Mouse (Mus musculus): ENCODE measurements at regions not wholly inside any gene's neighbourhood (a gene's known extent, or its start where the extent isn't known, plus 50 kb on each side); places are given as distances from the start of the nearest gene placed in this dataset.

DNA sequence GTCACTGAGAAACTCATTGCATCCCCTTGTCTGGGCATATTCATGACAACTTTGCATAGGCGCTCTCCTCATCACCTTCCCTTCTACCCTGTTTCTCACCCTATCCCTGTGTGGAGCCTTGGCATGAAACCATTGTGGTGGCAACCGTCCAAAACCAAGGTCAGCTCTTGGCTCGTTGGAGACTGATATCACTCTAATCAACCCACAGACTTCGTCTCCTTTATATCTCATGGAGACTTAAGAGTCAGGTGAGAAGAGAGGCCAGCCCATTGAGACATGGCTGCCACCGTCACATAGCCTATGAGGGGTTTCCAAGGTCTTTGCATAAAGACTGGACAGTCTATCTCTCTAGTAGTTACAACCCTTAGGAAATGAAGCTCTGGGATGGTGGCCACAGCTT, 305.5 kb upstream of the Runx1 start:
- H3K27ac ChIP-seq (ENCODE audit: insufficient read depth, low read length), result no peak overlapping the region
- TF ChIP-seq EP300 (IDR thresholded peaks at IDR 0.05; ENCODE audit: insufficient read depth, low read depth, low read length), result no peak
- TF ChIP-seq CTCF (IDR thresholded peaks at IDR 0.05; ENCODE audit: low read depth, low read length), result no peak
- TF ChIP-seq POLR2A (IDR thresholded peaks at IDR 0.05; ENCODE audit: insufficient read depth, low read length), result no peak

GRCm38 (mm10) chr16:93130622-93131021, 304.7 kb upstream of the Runx1 start:
- H3K27me3 ChIP-seq (ENCODE audit: control insufficient read depth, insufficient read depth, low read length, poor library complexity, severe bottlenecking), result no peaks in the 10 kb centered on the region
- H3K9me3 ChIP-seq (replicated peaks; ENCODE audit: control insufficient read depth, insufficient read depth, low read length, poor library complexity, severe bottlenecking), result no peaks in the 10 kb centered on the region
- H3K4me1 ChIP-seq (ENCODE audit: control insufficient read depth, insufficient read depth, low read length), result no peaks in the 10 kb centered on the region
- H3K9ac ChIP-seq (ENCODE audit: low read depth, poor library complexity, severe bottlenecking), result no peak overlapping the region
- H3K36me3 ChIP-seq (ENCODE audit: control insufficient read depth, insufficient read depth, low read length, poor library complexity, severe bottlenecking), result no peaks in the 10 kb centered on the region
- no peak for TF ChIP-seq EP300 (IDR thresholded peaks at IDR 0.05; ENCODE audit: insufficient read depth, low read depth, low read length)
- no peak for TF ChIP-seq POLR2A (IDR thresholded peaks at IDR 0.05; ENCODE audit: insufficient read depth, low read length)
- TF ChIP-seq CTCF (IDR thresholded peaks at IDR 0.05; ENCODE audit: low read depth, low read length), result no peak
- no peak overlapping the region for H3K4me3 ChIP-seq (ENCODE audit: low read depth, low read length)
- no peak overlapping the region for H3K27ac ChIP-seq (ENCODE audit: insufficient read depth, low read length)

More for the DNA sequence above, 305.5 kb upstream of the Runx1 start:
- Histone ChIP-seq H3K27me3 (ENCODE audit: control insufficient read depth, insufficient read depth, low read length, poor library complexity, severe bottlenecking) (no peaks in the 10 kb centered on the region), H3K36me3 (ENCODE audit: control insufficient read depth, insufficient read depth, low read length, poor library complexity, severe bottlenecking) (no peaks in the 10 kb centered on the region), H3K4me3 (ENCODE audit: low read depth, low read length) (no peak overlapping the region), H3K4me1 (ENCODE audit: control insufficient read depth, insufficient read depth, low read length) (no peaks in the 10 kb centered on the region), H3K9ac (ENCODE audit: low read depth, poor library complexity, severe bottlenecking) (no peak overlapping the region), H3K9me3 (replicated peaks; ENCODE audit: control insufficient read depth, insufficient read depth, low read length, poor library complexity, severe bottlenecking) (no peaks in the 10 kb centered on the region)

DNA sequence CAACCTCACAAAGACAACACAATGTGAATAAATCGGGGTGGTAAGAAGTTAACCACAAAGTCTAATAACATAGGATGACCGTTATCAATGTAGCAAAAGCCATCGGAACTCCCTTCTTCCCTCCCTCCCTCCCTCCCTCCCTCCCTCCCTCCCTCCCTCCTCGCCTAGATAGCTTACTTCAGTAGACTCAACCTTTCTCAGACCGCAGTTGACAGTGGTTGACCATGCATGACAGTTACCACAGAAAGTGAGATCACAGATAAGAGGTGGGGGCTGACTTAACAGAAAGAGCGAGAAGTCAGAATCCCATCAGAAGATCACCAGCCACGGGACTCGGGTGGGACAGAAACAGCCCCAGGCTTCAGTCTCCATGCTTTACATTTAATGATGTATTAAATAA, 297.8 kb upstream of the Runx1 start:
- H3K27ac ChIP-seq (ENCODE audit: insufficient read depth, low read length), result no peak overlapping the region
- H3K4me1 ChIP-seq (ENCODE audit: control insufficient read depth, insufficient read depth, low read length), result no peaks in the 10 kb centered on the region
- H3K9ac ChIP-seq (ENCODE audit: low read depth, poor library complexity, severe bottlenecking), result no peak overlapping the region
- no peaks in the 10 kb centered on the region for H3K9me3 ChIP-seq (replicated peaks; ENCODE audit: control insufficient read depth, insufficient read depth, low read length, poor library complexity, severe bottlenecking)
- no peaks in the 10 kb centered on the region for H3K36me3 ChIP-seq (ENCODE audit: control insufficient read depth, insufficient read depth, low read length, poor library complexity, severe bottlenecking)
- no peak for TF ChIP-seq CTCF (IDR thresholded peaks at IDR 0.05; ENCODE audit: low read depth, low read length)
- TF ChIP-seq POLR2A (IDR thresholded peaks at IDR 0.05; ENCODE audit: insufficient read depth, low read length), result no peak
- no peak for TF ChIP-seq EP300 (IDR thresholded peaks at IDR 0.05; ENCODE audit: insufficient read depth, low read depth, low read length)
- H3K4me3 ChIP-seq (ENCODE audit: low read depth, low read length), result no peak overlapping the region
- H3K27me3 ChIP-seq (ENCODE audit: control insufficient read depth, insufficient read depth, low read length, poor library complexity, severe bottlenecking), result no peaks in the 10 kb centered on the region

GRCm38 (mm10) chr16:93116111-93116969, 290.4 kb upstream of the Runx1 start:
- Histone ChIP-seq H3K9me3 (replicated peaks; ENCODE audit: control insufficient read depth, insufficient read depth, low read length, poor library complexity, severe bottlenecking) (no peaks in the 10 kb centered on the region), H3K27me3 (ENCODE audit: control insufficient read depth, insufficient read depth, low read length, poor library complexity, severe bottlenecking) (no peaks in the 10 kb centered on the region), H3K36me3 (ENCODE audit: control insufficient read depth, insufficient read depth, low read length, poor library complexity, severe bottlenecking) (no peaks in the 10 kb centered on the region), H3K9ac (ENCODE audit: low read depth, poor library complexity, severe bottlenecking) (no peak overlapping the region), H3K27ac (ENCODE audit: insufficient read depth, low read length) (no peak overlapping the region), H3K4me1 (ENCODE audit: control insufficient read depth, insufficient read depth, low read length) (no peaks in the 10 kb centered on the region), H3K4me3 (ENCODE audit: low read depth, low read length) (no peak overlapping the region)
- TF ChIP-seq CTCF (IDR thresholded peaks at IDR 0.05; ENCODE audit: low read depth, low read length) (no peak), EP300 (IDR thresholded peaks at IDR 0.05; ENCODE audit: insufficient read depth, low read depth, low read length) (no peak), POLR2A (IDR thresholded peaks at IDR 0.05; ENCODE audit: insufficient read depth, low read length) (no peak)

GRCm38 (mm10) chr16:93110912-93111311, 285.0 kb upstream of the Runx1 start:
- Histone ChIP-seq H3K4me3 (ENCODE audit: low read depth, low read length) (no peak overlapping the region), H3K27me3 (ENCODE audit: control insufficient read depth, insufficient read depth, low read length, poor library complexity, severe bottlenecking) (no peaks in the 10 kb centered on the region), H3K4me1 (ENCODE audit: control insufficient read depth, insufficient read depth, low read length) (no peaks in the 10 kb centered on the region), H3K9me3 (replicated peaks; ENCODE audit: control insufficient read depth, insufficient read depth, low read length, poor library complexity, severe bottlenecking) (no peaks in the 10 kb centered on the region), H3K9ac (ENCODE audit: low read depth, poor library complexity, severe bottlenecking) (no peak overlapping the region), H3K27ac (ENCODE audit: insufficient read depth, low read length) (no peak overlapping the region), H3K36me3 (ENCODE audit: control insufficient read depth, insufficient read depth, low read length, poor library complexity, severe bottlenecking) (no peaks in the 10 kb centered on the region)
- TF ChIP-seq POLR2A (IDR thresholded peaks at IDR 0.05; ENCODE audit: insufficient read depth, low read length) (no peak), EP300 (IDR thresholded peaks at IDR 0.05; ENCODE audit: insufficient read depth, low read depth, low read length) (no peak), CTCF (IDR thresholded peaks at IDR 0.05; ENCODE audit: low read depth, low read length) (no peak)

DNA sequence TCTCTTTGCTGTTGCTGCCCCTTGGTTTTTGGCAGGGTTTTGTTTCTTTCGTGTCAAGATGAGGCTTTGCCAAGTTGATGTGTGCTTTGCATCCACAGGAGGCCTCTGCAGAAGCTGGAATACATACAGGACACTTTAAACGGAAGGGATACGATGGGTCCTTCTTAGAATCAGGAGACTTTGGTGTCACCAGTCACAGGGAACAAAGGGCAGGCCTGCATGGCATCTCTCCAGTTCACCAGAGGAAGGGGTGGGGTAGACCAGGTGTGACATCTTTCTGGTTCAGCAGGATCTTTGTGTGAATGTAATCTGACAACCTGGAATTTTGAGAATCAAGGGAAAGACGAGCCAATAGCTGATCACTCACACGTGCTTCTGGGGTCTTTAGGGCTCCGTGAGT, 284.5 kb upstream of the Runx1 start:
- no peaks in the 10 kb centered on the region for H3K9me3 ChIP-seq (replicated peaks; ENCODE audit: control insufficient read depth, insufficient read depth, low read length, poor library complexity, severe bottlenecking)
- TF ChIP-seq POLR2A (IDR thresholded peaks at IDR 0.05; ENCODE audit: insufficient read depth, low read length) (no peak), CTCF (IDR thresholded peaks at IDR 0.05; ENCODE audit: low read depth, low read length) (no peak), EP300 (IDR thresholded peaks at IDR 0.05; ENCODE audit: insufficient read depth, low read depth, low read length) (no peak)

More for the DNA sequence above, 284.5 kb upstream of the Runx1 start:
- no peak overlapping the region for H3K27ac ChIP-seq (ENCODE audit: insufficient read depth, low read length)
- no peak overlapping the region for H3K9ac ChIP-seq (ENCODE audit: low read depth, poor library complexity, severe bottlenecking)
- no peaks in the 10 kb centered on the region for H3K27me3 ChIP-seq (ENCODE audit: control insufficient read depth, insufficient read depth, low read length, poor library complexity, severe bottlenecking)
- H3K4me1 ChIP-seq (ENCODE audit: control insufficient read depth, insufficient read depth, low read length), result no peaks in the 10 kb centered on the region
- no peak overlapping the region for H3K4me3 ChIP-seq (ENCODE audit: low read depth, low read length)
- H3K36me3 ChIP-seq (ENCODE audit: control insufficient read depth, insufficient read depth, low read length, poor library complexity, severe bottlenecking), result no peaks in the 10 kb centered on the region
